In genomic region chr5:134883077-134883476, GRCm38 (mm10) we compare ENCODE assay signal across 19 mouse cellular contexts. TPM values are rescaled to one million over a fixed set of nuclear protein-coding genes. Genes with fewer than 3 reads are reported as not detected.
DNase-seq lines count a peak whose midpoint lies in the region; ATAC-seq lines count a peak whose summit lies in the region.
"Had no signal": no experiment of that assay in that cellular context is flagged by ENCODE, and none has a peak within 500 bp of the region (broad histone marks: within the 10 kb centered on the region; RNA-seq: fewer than 3 reads in every experiment).

No protein-coding gene starts in this region.

- no peaks in the 10 kb centered on the region for H3K9me3 ChIP-seq in limb, embryonic 10.5 days (replicated peaks)
- H3K9me3 ChIP-seq in liver, embryonic 12.5 days (replicated peaks), result no peaks in the 10 kb centered on the region
- H3K9me3 ChIP-seq: forebrain, embryonic 15.5 days; liver, embryonic 13.5 days had no signal

- no peak overlapping the region for H3K4me3 ChIP-seq in limb, embryonic 10.5 days
- H3K4me3 ChIP-seq in liver, embryonic 12.5 days, result no peak overlapping the region
- H3K4me3 ChIP-seq: forebrain, embryonic 15.5 days; liver, embryonic 13.5 days; neural tube, embryonic 13.5 days had no signal

- no peak overlapping the region for H3K4me2 ChIP-seq in liver, embryonic 12.5 days
- H3K4me2 ChIP-seq: forebrain, embryonic 15.5 days; liver, embryonic 13.5 days; midbrain, embryonic 11.5 days; neural tube, embryonic 13.5 days had no signal

- no peak overlapping the region for H3K9ac ChIP-seq in liver, embryonic 12.5 days
- H3K9ac ChIP-seq: forebrain, embryonic 15.5 days; liver, embryonic 13.5 days; neural tube, embryonic 13.5 days had no signal

- WGBS in limb, embryonic 10.5 days, result 70% methylated on average over 3 of the region's 3 CpGs
- 54% methylated on average over 3 of the region's 3 CpGs for WGBS in liver, embryonic 12.5 days (ENCODE audit: insufficient replicate concordance)

- DNase-seq in gastrocnemius, postnatal 14 days, result peak; percentile 42
- DNase-seq in gastrocnemius, postnatal 10 days, result no peak
- DNase-seq in right cerebral cortex, adult 18-20 months, result peak; percentile 4
- DNase-seq in right cerebral cortex, postnatal 14 days, result no peak
- DNase-seq in heart, postnatal 14 days, result peak; percentile 68 to 76
- DNase-seq in testis, postnatal 10 days (ENCODE audit: low spot score), result peak; percentile 63
- no peak for DNase-seq in limb, embryonic 10.5 days (ENCODE audit: low spot score)
- DNase-seq: liver, embryonic 13.5 days; right cerebral cortex, postnatal 25 days had no signal

- no peaks in the 10 kb centered on the region for H3K27me3 ChIP-seq in limb, embryonic 10.5 days (ENCODE audit: low read depth, poor library complexity, severe bottlenecking)
- H3K27me3 ChIP-seq in liver, embryonic 12.5 days (replicated peaks), result peaks cover 11% of the 10 kb centered on the region; the same call in 1 of the 2 replicates
- H3K27me3 ChIP-seq: forebrain, embryonic 15.5 days; liver, embryonic 13.5 days; neural tube, embryonic 13.5 days had no signal

- no peak for ATAC-seq in liver, embryonic 12.5 days
- ATAC-seq: activated CD4-positive, CD25-positive, alpha-beta regulatory T cell, adult 4 months; forebrain, embryonic 15.5 days had no signal

- H3K4me1 ChIP-seq in limb, embryonic 10.5 days, result peaks cover 15% of the 10 kb centered on the region
- H3K4me1 ChIP-seq in liver, embryonic 12.5 days, result no peaks in the 10 kb centered on the region
- H3K4me1 ChIP-seq: forebrain, embryonic 15.5 days; liver, embryonic 13.5 days; neural tube, embryonic 13.5 days had no signal

- intact Hi-C loops in gastrocnemius, postnatal 14 days (cut with DNase I; ENCODE audit: low total_unique reads), result no loop called here
- intact Hi-C loops in heart, postnatal 14 days (cut with DNase I), result no loop called here

- no peak overlapping the region for H3K27ac ChIP-seq in limb, embryonic 10.5 days
- H3K27ac ChIP-seq in liver, embryonic 12.5 days, result no peak overlapping the region
- H3K27ac ChIP-seq: forebrain, embryonic 15.5 days; kidney, postnatal 0 days; liver, embryonic 13.5 days; neural tube, embryonic 13.5 days had no signal

- no peaks in the 10 kb centered on the region for H3K36me3 ChIP-seq in limb, embryonic 10.5 days
- no peaks in the 10 kb centered on the region for H3K36me3 ChIP-seq in liver, embryonic 12.5 days
- H3K36me3 ChIP-seq: forebrain, embryonic 15.5 days; liver, embryonic 13.5 days; neural tube, embryonic 13.5 days had no signal

RNA-seq across cellular contexts. Expression of gene Tmem270, which starts 23.5 kb away (rescaled TPM):
- total RNA-seq in gastrocnemius, postnatal 14 days (2021), result not detected
- total RNA-seq in gastrocnemius, postnatal 10 days (2021), result not detected
- not detected for total RNA-seq in heart, postnatal 14 days (2021)
- polyA plus RNA-seq in limb, embryonic 10.5 days (2016; fragmentation: Nextera tagmentation; extraction: Ambion mirVana), result not detected in 2 replicates
- not detected in 2 replicates for polyA plus RNA-seq in liver, embryonic 12.5 days (2016; fragmentation: Nextera tagmentation; extraction: Ambion mirVana)
- total RNA-seq: left cerebral cortex, adult 8-10 months; MEL had no signal
- polyA plus RNA-seq: activated CD4-positive, CD25-positive, alpha-beta regulatory T cell, adult 4 months; embryonic facial prominence, embryonic 14.5 days; forebrain, embryonic 15.5 days; hindbrain, embryonic 11.5 days; kidney, postnatal 0 days; liver, embryonic 13.5 days; midbrain, embryonic 11.5 days; neural tube, embryonic 13.5 days had no signal

RNA-seq across cellular contexts. Expression of gene Cldn13, which starts 32.2 kb away (rescaled TPM):
- not detected for total RNA-seq in gastrocnemius, postnatal 14 days (2021)
- total RNA-seq in gastrocnemius, postnatal 10 days (2021), result under 1 TPM in 1 of 2 experiments, not detected in 1; 0.84 TPM
- total RNA-seq in heart, postnatal 14 days (2021), result not detected
- polyA plus RNA-seq in limb, embryonic 10.5 days (2016; fragmentation: Nextera tagmentation; extraction: Ambion mirVana), result 2.1 and 2.3 TPM in 2 replicates
- 208 TPM in 2 replicates for polyA plus RNA-seq in liver, embryonic 12.5 days (2016; fragmentation: Nextera tagmentation; extraction: Ambion mirVana)
- total RNA-seq: left cerebral cortex, adult 8-10 months had no signal
- polyA plus RNA-seq: forebrain, embryonic 15.5 days had no signal

RNA-seq across cellular contexts. Expression of gene Mettl27, which starts 49.1 kb away (rescaled TPM):
- total RNA-seq in gastrocnemius, postnatal 14 days (2021), result 1 to 10 TPM; 4.9 to 6.2 TPM
- total RNA-seq in gastrocnemius, postnatal 10 days (2021), result 1 to 10 TPM; 7.4 to 8.6 TPM
- 1 to 10 TPM; 5.7 to 5.9 TPM for total RNA-seq in heart, postnatal 14 days (2021)
- polyA plus RNA-seq in limb, embryonic 10.5 days (2016; fragmentation: Nextera tagmentation; extraction: Ambion mirVana), result 11.0 and 16.5 TPM in 2 replicates
- polyA plus RNA-seq in liver, embryonic 12.5 days (2016; fragmentation: Nextera tagmentation; extraction: Ambion mirVana), result 8.5 and 9.8 TPM in 2 replicates

Comparison
In these comparisons a context has a peak if more than half of its experiments do, and no peak if none do; other contexts are left out.
1. DNase-seq: peak in gastrocnemius, postnatal 14 days (single experiment), right cerebral cortex, adult 18-20 months (single experiment), heart, postnatal 14 days (2 of 2) and testis, postnatal 10 days (single experiment); none in gastrocnemius, postnatal 10 days (single experiment), right cerebral cortex, postnatal 14 days (single experiment) and limb, embryonic 10.5 days (single experiment).